Comparison of ENCODE assay signal across 9 mouse cellular contexts in the genomic region with DNA sequence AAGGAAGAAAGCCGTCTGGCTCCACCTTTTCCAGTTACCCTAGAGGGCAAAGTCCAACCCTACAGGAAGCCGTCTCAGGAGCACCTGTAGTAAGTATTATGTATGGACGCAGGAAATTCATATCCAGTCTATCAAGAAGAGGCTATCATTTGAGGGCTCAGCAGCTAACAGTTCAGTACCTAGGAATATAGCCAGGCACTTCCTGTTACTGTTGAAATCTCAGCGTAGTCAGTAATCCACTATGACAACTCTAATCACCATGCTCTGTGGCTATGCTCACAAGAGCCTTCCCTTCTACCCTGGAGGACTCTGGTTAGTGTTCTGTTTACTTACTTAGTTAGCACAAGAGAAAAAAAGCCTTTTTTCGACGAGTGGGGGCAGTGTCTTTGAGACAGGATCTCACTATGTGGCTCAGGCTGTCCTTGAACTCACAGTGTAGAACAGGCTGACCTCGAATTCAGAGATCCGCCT. TPM values are rescaled to one million over a fixed set of nuclear protein-coding genes. Genes with fewer than 3 reads are reported as not detected.
A peak's percentile ranks its signal among the peaks of the same experiment; 100 is the strongest.
DNase-seq lines count a peak whose midpoint lies in the region; ATAC-seq and TF ChIP-seq lines count a peak whose summit lies in the region.
"Had no signal": no experiment of that assay in that cellular context is flagged by ENCODE, and none has a peak within 500 bp of the region (broad histone marks: within the 10 kb centered on the region; RNA-seq: fewer than 3 reads in every experiment).

No protein-coding gene starts in this region.

- WGBS in heart, embryonic 13.5 days = 55% methylated on average over 8 of the region's 8 CpGs
- WGBS in embryonic facial prominence, embryonic 15.5 days = 51% methylated on average over 8 of the region's 8 CpGs
- WGBS in liver, embryonic 12.5 days (ENCODE audit: insufficient replicate concordance) = 32% methylated on average over 8 of the region's 8 CpGs

- no peak for TF ChIP-seq CTCF in E14TG2a.4 (conservative IDR thresholded peaks at IDR 0.05; ENCODE audit: low read length)

- peak overlapping the region; percentile 96 for H3K4me2 ChIP-seq in heart, embryonic 13.5 days
- peak overlapping the region; percentile 80 for H3K4me2 ChIP-seq in embryonic facial prominence, embryonic 15.5 days (replicated peaks)
- peak overlapping the region; percentile 90 for H3K4me2 ChIP-seq in liver, embryonic 12.5 days

- ATAC-seq in heart, embryonic 13.5 days (ENCODE audit: extremely low read depth, insufficient number of reproducible peaks, low FRiP score, low TSS enrichment) = no peak
- ATAC-seq in embryonic facial prominence, embryonic 15.5 days (ENCODE audit: insufficient number of reproducible peaks, low FRiP score, low TSS enrichment, low read depth) = no peak
- no peak for ATAC-seq in liver, embryonic 12.5 days

- intact Hi-C loops in left cerebral cortex, postnatal 4 days (cut with DNase I) = loop anchor here (10.0 kb wide), 1 partner anchor 377 kb away; no protein-coding TSS in a partner anchor

- no peaks in the 10 kb centered on the region for H3K9me3 ChIP-seq in heart, embryonic 13.5 days
- H3K9me3 ChIP-seq in E14TG2a.4 (ENCODE audit: low read length) = no peaks in the 10 kb centered on the region
- no peaks in the 10 kb centered on the region for H3K9me3 ChIP-seq in embryonic facial prominence, embryonic 15.5 days (replicated peaks)
- H3K9me3 ChIP-seq in liver, embryonic 12.5 days (replicated peaks) = no peaks in the 10 kb centered on the region

- DNase-seq in heart, adult 18-20 months = no peak
- no peak for DNase-seq in left cerebral cortex, postnatal 4 days
- no peak for DNase-seq in right cerebral cortex, postnatal 14 days
- no peak for DNase-seq in right cerebral cortex, postnatal 10 days (ENCODE audit: low spot score in 2 of 2)

- peaks cover 22% of the 10 kb centered on the region for H3K36me3 ChIP-seq in heart, embryonic 13.5 days
- peaks cover 45% of the 10 kb centered on the region for H3K36me3 ChIP-seq in E14TG2a.4 (ENCODE audit: insufficient read depth, low read length)
- H3K36me3 ChIP-seq in embryonic facial prominence, embryonic 15.5 days = peaks cover 13% of the 10 kb centered on the region; the same call in 1 of the 2 replicates
- peaks cover 36% of the 10 kb centered on the region for H3K36me3 ChIP-seq in liver, embryonic 12.5 days

- no peaks in the 10 kb centered on the region for H3K27me3 ChIP-seq in heart, embryonic 13.5 days (replicated peaks)
- H3K27me3 ChIP-seq in E14TG2a.4 (ENCODE audit: insufficient read depth, low read length) = no peaks in the 10 kb centered on the region
- no peaks in the 10 kb centered on the region for H3K27me3 ChIP-seq in embryonic facial prominence, embryonic 15.5 days
- no peaks in the 10 kb centered on the region for H3K27me3 ChIP-seq in liver, embryonic 12.5 days (replicated peaks)

- peak overlapping the region; percentile 75 for H3K4me3 ChIP-seq in heart, embryonic 13.5 days
- H3K4me3 ChIP-seq in E14TG2a.4 (replicated peaks; ENCODE audit: low read length) = peak overlapping the region; percentile 94
- peak overlapping the region; percentile 95 for H3K4me3 ChIP-seq in embryonic facial prominence, embryonic 15.5 days (replicated peaks)
- H3K4me3 ChIP-seq in liver, embryonic 12.5 days = peak overlapping the region; percentile 84

- peak overlapping the region; percentile 91 for H3K9ac ChIP-seq in heart, embryonic 13.5 days
- peak overlapping the region; percentile 95 for H3K9ac ChIP-seq in embryonic facial prominence, embryonic 15.5 days
- peak overlapping the region; percentile 92 for H3K9ac ChIP-seq in liver, embryonic 12.5 days

- H3K27ac ChIP-seq in heart, embryonic 13.5 days (replicated peaks) = no peak overlapping the region
- no peak overlapping the region for H3K27ac ChIP-seq in embryonic facial prominence, embryonic 15.5 days (replicated peaks)
- H3K27ac ChIP-seq in liver, embryonic 12.5 days = no peak overlapping the region

- H3K4me1 ChIP-seq in heart, embryonic 13.5 days = peaks cover 23% of the 10 kb centered on the region
- peaks cover 22% of the 10 kb centered on the region for H3K4me1 ChIP-seq in E14TG2a.4 (replicated peaks; ENCODE audit: low read depth, low read length)
- peaks cover 21% of the 10 kb centered on the region for H3K4me1 ChIP-seq in embryonic facial prominence, embryonic 15.5 days
- H3K4me1 ChIP-seq in liver, embryonic 12.5 days = peaks cover 46% of the 10 kb centered on the region

RNA-seq across cellular contexts. Expression of a gene that starts 1.2 kb away (rescaled TPM):
- polyA plus RNA-seq in heart, embryonic 13.5 days (2015; fragmentation: Nextera tagmentation; extraction: Ambion mirVana) = 48.2 and 49.1 TPM in 2 replicates
- total RNA-seq in heart, adult 18-20 months (2021) = 10 to 100 TPM; 38.7 to 39.7 TPM
- 74.8 and 78.9 TPM in 2 replicates for polyA plus RNA-seq in embryonic facial prominence, embryonic 15.5 days (2015; fragmentation: Nextera tagmentation; extraction: Ambion mirVana)
- polyA plus RNA-seq in liver, embryonic 12.5 days (2016; fragmentation: Nextera tagmentation; extraction: Ambion mirVana) = 51.2 and 52.1 TPM in 2 replicates
- total RNA-seq in left cerebral cortex, postnatal 4 days (2021) = 10 to 100 TPM; 75.2 to 80.1 TPM

RNA-seq across cellular contexts. Expression of a gene that starts 1.2 kb away (rescaled TPM):
- 74.0 and 82.5 TPM in 2 replicates for polyA plus RNA-seq in heart, embryonic 13.5 days (2015; fragmentation: Nextera tagmentation; extraction: Ambion mirVana)
- 10 to 100 TPM; 30.3 to 31.3 TPM for total RNA-seq in heart, adult 18-20 months (2021)
- 98.0 and 105 TPM in 2 replicates for polyA plus RNA-seq in embryonic facial prominence, embryonic 15.5 days (2015; fragmentation: Nextera tagmentation; extraction: Ambion mirVana)
- polyA plus RNA-seq in liver, embryonic 12.5 days (2016; fragmentation: Nextera tagmentation; extraction: Ambion mirVana) = 116 and 123 TPM in 2 replicates
- total RNA-seq in left cerebral cortex, postnatal 4 days (2021) = 10 to 100 TPM; 45.0 to 51.9 TPM

RNA-seq across cellular contexts. Expression of a gene that starts 39.0 kb away (rescaled TPM):
- polyA plus RNA-seq in heart, embryonic 13.5 days (2015; fragmentation: Nextera tagmentation; extraction: Ambion mirVana) = 0.20 TPM in 1 of 2 replicates, not detected in the other
- 10 to 100 TPM; 39.9 to 51.1 TPM for total RNA-seq in heart, adult 18-20 months (2021)
- 5.4 and 5.6 TPM in 2 replicates for polyA plus RNA-seq in embryonic facial prominence, embryonic 15.5 days (2015; fragmentation: Nextera tagmentation; extraction: Ambion mirVana)
- polyA plus RNA-seq in liver, embryonic 12.5 days (2016; fragmentation: Nextera tagmentation; extraction: Ambion mirVana) = not detected in 2 replicates
- total RNA-seq in left cerebral cortex, postnatal 4 days (2021) = 1 to 10 TPM; 7.3 to 8.2 TPM
- total RNA-seq: common myeloid progenitor, adult 5-6 weeks had no signal
